Mouse (Mus musculus) forebrain, embryonic 11.5 days (tissue): ENCODE data around the gene Edem3. TPM values are rescaled to one million over a fixed set of nuclear protein-coding genes. Genes with fewer than 3 reads are reported as not detected.

Source experiments
- polyA plus RNA-seq: library from polyadenylated mRNA; unstranded; fragments of >200 nt; fragmentation: Nextera tagmentation; extraction: Ambion mirVana; gene quantifications from 2 replicates; pipeline ENCODE4 v1.2.1, GENCODE M21; 2014

Gene Edem3
- polyA plus RNA-seq, 1 experiment from 2014 or later = 23.0 TPM

Other genes starting within 250 kb of the Edem3 start
- gene Fam129a, start 184.2 kb upstream of the Edem3 start, polyA plus RNA-seq = 1.1 and 1.3 TPM in 2 replicates